Mouse (Mus musculus): ENCODE data around the gene Wdr81. TPM values are rescaled to one million over a fixed set of nuclear protein-coding genes. Genes with fewer than 3 reads are reported as not detected.

Wdr81 gene
- total and polyA plus RNA-seq, 2 experiments = 14.4 to 20.3 TPM

GRCm38 (mm10) chr11:75486192-75486591 is 31.7 kb upstream of the Wdr81 start:
- WGBS = 23% methylated on average over 3 of the region's 3 CpGs
- Histone ChIP-seq H3K27me3 (ENCODE audit: control insufficient read depth, insufficient read depth, low read length) (no peaks in the 10 kb centered on the region), H3K79me2 (ENCODE audit: control insufficient read depth, insufficient read depth, low read length) (peaks cover 11% of the 10 kb centered on the region; the same call in 1 of the 2 replicates), H3K36me3 (ENCODE audit: control insufficient read depth, insufficient read depth, low read length) (peaks cover 20% of the 10 kb centered on the region), H3K27ac (replicated peaks; ENCODE audit: insufficient read depth, low read depth, low read length) (no peak overlapping the region), H3K9ac (ENCODE audit: low read depth, low read length) (no peak overlapping the region), H3K4me3 (ENCODE audit: insufficient read depth, low read depth, low read length) (no peak overlapping the region), H3K4me1 (ENCODE audit: control insufficient read depth, insufficient read depth, low read length) (peaks cover 6% of the 10 kb centered on the region)
- TF ChIP-seq CTCF (IDR thresholded peaks at IDR 0.05; ENCODE audit: low read depth, low read length) = no peak
- no peak for TF ChIP-seq POLR2A (IDR thresholded peaks at IDR 0.05; ENCODE audit: extremely low read depth, insufficient read depth, low read length)
- DNase-seq (ENCODE audit: extremely low read depth, low read depth, low spot score) = no peak

- peaks cover 15% of the 10 kb centered on the region; the same call in 1 of the 2 replicates for H3K4me1 ChIP-seq (ENCODE audit: control insufficient read depth, insufficient read depth, low read length)
- no peaks in the 10 kb centered on the region for H3K79me2 ChIP-seq (ENCODE audit: control insufficient read depth, insufficient read depth, low read length)
- 85% methylated on average over 7 of the region's 7 CpGs for WGBS
- DNase-seq (ENCODE audit: extremely low read depth, low read depth, low spot score) = no peak
- no peak overlapping the region for H3K9ac ChIP-seq (ENCODE audit: low read depth, low read length)
- TF ChIP-seq POLR2A (IDR thresholded peaks at IDR 0.05; ENCODE audit: extremely low read depth, insufficient read depth, low read length) (no peak), CTCF (IDR thresholded peaks at IDR 0.05; ENCODE audit: low read depth, low read length) (no peak)
- no peaks in the 10 kb centered on the region for H3K27me3 ChIP-seq (ENCODE audit: control insufficient read depth, insufficient read depth, low read length)
- no peaks in the 10 kb centered on the region for H3K36me3 ChIP-seq (ENCODE audit: control insufficient read depth, insufficient read depth, low read length)
- H3K27ac ChIP-seq (replicated peaks; ENCODE audit: insufficient read depth, low read depth, low read length) = no peak overlapping the region
- H3K4me3 ChIP-seq (ENCODE audit: insufficient read depth, low read depth, low read length) = no peak overlapping the region
Measured at GRCm38 (mm10) chr11:75473376-75473775, 18.9 kb upstream of the Wdr81 start.

- Histone ChIP-seq H3K4me3 (ENCODE audit: insufficient read depth, low read depth, low read length) (no peak overlapping the region), H3K27ac (replicated peaks; ENCODE audit: insufficient read depth, low read depth, low read length) (peak overlapping the region; percentile 55), H3K79me2 (ENCODE audit: control insufficient read depth, insufficient read depth, low read length) (no peaks in the 10 kb centered on the region), H3K27me3 (ENCODE audit: control insufficient read depth, insufficient read depth, low read length) (no peaks in the 10 kb centered on the region), H3K36me3 (ENCODE audit: control insufficient read depth, insufficient read depth, low read length) (no peaks in the 10 kb centered on the region), H3K9ac (ENCODE audit: low read depth, low read length) (0 out of 2 replicates have a peak overlapping the region, but pooled peaks have one; percentile 17), H3K4me1 (ENCODE audit: control insufficient read depth, insufficient read depth, low read length) (peaks cover 17% of the 10 kb centered on the region; the same call in 1 of the 2 replicates)
- TF ChIP-seq CTCF (IDR thresholded peaks at IDR 0.05; ENCODE audit: low read depth, low read length) (no peak), POLR2A (IDR thresholded peaks at IDR 0.05; ENCODE audit: extremely low read depth, insufficient read depth, low read length) (no peak)
- peak; percentile 89 for DNase-seq (ENCODE audit: extremely low read depth, low read depth, low spot score)
- 17% methylated on average over 11 of the region's 11 CpGs for WGBS
Measured at GRCm38 (mm10) chr11:75472469-75473081, 18.1 kb upstream of the Wdr81 start.

GRCm38 (mm10) chr11:75470675-75471074 is 16.2 kb upstream of the Wdr81 start:
- WGBS = 57% methylated on average over 3 of the region's 3 CpGs
- H3K4me1 ChIP-seq (ENCODE audit: control insufficient read depth, insufficient read depth, low read length) = peaks cover 17% of the 10 kb centered on the region
- DNase-seq (ENCODE audit: extremely low read depth, low read depth, low spot score) = no peak
- no peaks in the 10 kb centered on the region for H3K27me3 ChIP-seq (ENCODE audit: control insufficient read depth, insufficient read depth, low read length)
- H3K27ac ChIP-seq (replicated peaks; ENCODE audit: insufficient read depth, low read depth, low read length) = no peak overlapping the region
- TF ChIP-seq POLR2A (IDR thresholded peaks at IDR 0.05; ENCODE audit: extremely low read depth, insufficient read depth, low read length) = no peak
- TF ChIP-seq CTCF (IDR thresholded peaks at IDR 0.05; ENCODE audit: low read depth, low read length) = no peak
- H3K9ac ChIP-seq (ENCODE audit: low read depth, low read length) = no peak overlapping the region
- no peak overlapping the region for H3K4me3 ChIP-seq (ENCODE audit: insufficient read depth, low read depth, low read length)
- H3K79me2 ChIP-seq (ENCODE audit: control insufficient read depth, insufficient read depth, low read length) = no peaks in the 10 kb centered on the region
- peaks cover 4% of the 10 kb centered on the region for H3K36me3 ChIP-seq (ENCODE audit: control insufficient read depth, insufficient read depth, low read length)

GRCm38 (mm10) chr11:75469261-75469660 is 14.7 kb upstream of the Wdr81 start:
- no peak overlapping the region for H3K9ac ChIP-seq (ENCODE audit: low read depth, low read length)
- H3K27ac ChIP-seq (replicated peaks; ENCODE audit: insufficient read depth, low read depth, low read length) = peak overlapping the region; percentile 84; the same call in 1 of the 2 replicates
- no peaks in the 10 kb centered on the region for H3K79me2 ChIP-seq (ENCODE audit: control insufficient read depth, insufficient read depth, low read length)
- DNase-seq (ENCODE audit: extremely low read depth, low read depth, low spot score) = peak; percentile 77
- no peaks in the 10 kb centered on the region for H3K27me3 ChIP-seq (ENCODE audit: control insufficient read depth, insufficient read depth, low read length)
- TF ChIP-seq POLR2A (IDR thresholded peaks at IDR 0.05; ENCODE audit: extremely low read depth, insufficient read depth, low read length) = no peak
- TF ChIP-seq CTCF (IDR thresholded peaks at IDR 0.05; ENCODE audit: low read depth, low read length) = no peak
- peak overlapping the region; percentile 3; the same call in 1 of the 2 replicates for H3K4me3 ChIP-seq (ENCODE audit: insufficient read depth, low read depth, low read length)
- WGBS = 52% methylated on average over 4 of the region's 4 CpGs
- H3K4me1 ChIP-seq (ENCODE audit: control insufficient read depth, insufficient read depth, low read length) = peaks cover 27% of the 10 kb centered on the region
- H3K36me3 ChIP-seq (ENCODE audit: control insufficient read depth, insufficient read depth, low read length) = peaks cover 18% of the 10 kb centered on the region

- TF ChIP-seq CTCF (IDR thresholded peaks at IDR 0.05; ENCODE audit: low read depth, low read length) (no peak), POLR2A (IDR thresholded peaks at IDR 0.05; ENCODE audit: extremely low read depth, insufficient read depth, low read length) (no peak)
- Histone ChIP-seq H3K27ac (replicated peaks; ENCODE audit: insufficient read depth, low read depth, low read length) (peak overlapping the region; percentile 84), H3K36me3 (ENCODE audit: control insufficient read depth, insufficient read depth, low read length) (peaks cover 22% of the 10 kb centered on the region), H3K4me3 (ENCODE audit: insufficient read depth, low read depth, low read length) (peak overlapping the region; percentile 74), H3K27me3 (ENCODE audit: control insufficient read depth, insufficient read depth, low read length) (no peaks in the 10 kb centered on the region), H3K9ac (ENCODE audit: low read depth, low read length) (peak overlapping the region; percentile 85), H3K4me1 (ENCODE audit: control insufficient read depth, insufficient read depth, low read length) (peaks cover 33% of the 10 kb centered on the region), H3K79me2 (ENCODE audit: control insufficient read depth, insufficient read depth, low read length) (peaks cover 4% of the 10 kb centered on the region; the same call in 1 of the 2 replicates)
- peak; percentile 60 for DNase-seq (ENCODE audit: extremely low read depth, low read depth, low spot score)
- 13% methylated on average over 7 of the region's 7 CpGs for WGBS
Measured at GRCm38 (mm10) chr11:75468410-75468809, 13.9 kb upstream of the Wdr81 start.

All from liver, adult 2 months (tissue).